Mouse (Mus musculus) activated CD4-positive, CD25-positive, alpha-beta regulatory T cell, adult 4 months (primary cell): ENCODE measurements around the gene Alg14. TPM values are rescaled to one million over a fixed set of nuclear protein-coding genes. Genes with fewer than 3 reads are reported as not detected.

Experiments used
- ATAC-seq: one replicate; pipeline ENCODE4 v1.8.0; 2017
- polyA plus RNA-seq, 2 experiments: library from polyadenylated mRNA; unstranded; fragments of 100-300 nt; shearing (Covaris generic); gene quantifications; one replicate each; pipeline ENCODE4 v1.2.1; 2017

Gene Alg14
- 10 to 100 TPM; 13.7 to 21.5 TPM for polyA plus RNA-seq

GRCm38 (mm10) chr3:121291560-121292258 is at the start of gene Alg14:
Alg14 (plus strand) TSS chr3:121291773.
- ATAC-seq = peak; percentile 91

DNA sequence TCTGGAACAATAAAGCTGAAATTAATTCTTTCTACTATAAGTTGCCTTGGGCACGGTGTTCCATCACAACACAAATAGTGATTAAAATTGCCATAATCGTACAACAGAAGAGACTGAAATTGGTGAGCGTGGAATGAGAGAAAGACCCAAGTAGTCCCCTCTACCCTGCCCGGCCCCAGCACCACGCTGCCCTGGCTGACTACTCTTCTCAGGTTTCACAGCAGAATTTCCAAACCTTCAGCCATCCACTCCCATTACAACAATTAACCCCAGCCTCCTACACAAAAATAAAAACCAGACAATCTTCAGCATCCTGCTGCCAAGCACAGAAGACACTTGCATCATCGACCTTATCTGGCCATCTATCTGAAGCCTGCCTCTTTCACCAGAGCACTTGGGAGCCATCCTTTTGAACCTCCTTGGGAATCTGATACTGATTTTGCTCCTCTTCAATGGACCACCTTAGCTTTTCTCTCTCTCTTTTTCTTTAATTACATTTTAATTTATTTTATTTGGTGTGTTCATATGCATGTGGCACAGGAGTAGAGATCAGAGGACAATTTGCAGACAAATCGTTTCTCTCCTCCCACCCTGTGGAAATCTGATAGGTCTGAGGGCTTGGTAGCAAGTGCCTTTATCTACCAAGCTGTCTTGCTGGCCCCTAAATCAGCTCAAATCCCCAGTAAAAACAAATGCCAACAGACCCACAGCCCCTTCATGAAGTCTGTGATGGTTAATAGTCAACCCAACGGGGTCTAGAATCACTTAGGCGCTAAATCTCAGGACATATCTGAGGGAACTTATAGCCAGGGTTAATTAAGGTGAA is 49.2 kb upstream of the Alg14 start:
- ATAC-seq = no peak

DNA sequence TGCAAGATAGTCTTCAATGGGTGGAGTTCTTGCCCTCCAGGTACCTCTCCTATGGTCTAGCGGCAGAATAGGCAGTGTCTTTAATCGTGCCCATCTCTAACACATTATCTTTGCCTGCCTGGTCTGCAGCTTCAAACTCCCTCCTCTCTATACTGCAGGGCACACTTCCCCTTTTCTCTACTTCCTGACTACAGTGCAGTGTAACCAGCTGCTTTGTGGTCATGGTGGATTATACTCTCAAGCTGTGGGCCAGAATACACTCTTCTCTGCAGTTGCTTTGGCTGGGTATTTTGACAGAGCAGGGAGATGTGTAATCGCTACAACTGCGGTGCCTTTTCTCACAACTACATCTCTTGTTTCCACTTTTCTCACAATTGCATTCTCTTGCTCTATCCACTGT is 48.6 kb upstream of the Alg14 start:
- ATAC-seq = no peak

DNA sequence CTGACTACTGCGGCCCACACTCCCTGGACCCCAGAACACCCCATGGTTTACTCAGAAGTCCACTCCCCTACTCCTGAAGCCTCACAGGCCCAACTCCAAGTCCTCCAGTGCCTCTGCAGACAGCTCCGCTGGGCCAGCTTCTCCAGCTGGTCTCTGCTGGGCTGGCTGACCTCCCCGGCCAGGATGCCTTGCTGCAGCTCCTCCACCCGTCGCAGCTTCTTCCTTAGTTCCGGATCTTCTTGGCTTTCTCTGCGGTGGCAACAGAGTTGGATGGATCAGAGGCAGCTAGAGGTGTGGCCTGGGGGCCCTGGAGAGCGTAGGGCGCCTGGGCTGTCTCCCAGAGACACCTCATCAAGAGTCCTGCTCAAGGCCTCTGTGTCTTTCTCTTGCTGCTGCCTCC is 41.5 kb upstream of the Alg14 start:
- ATAC-seq = no peak

- ATAC-seq = no peak
Measured at GRCm38 (mm10) chr3:121250576-121251433, 40.8 kb upstream of the Alg14 start.

DNA sequence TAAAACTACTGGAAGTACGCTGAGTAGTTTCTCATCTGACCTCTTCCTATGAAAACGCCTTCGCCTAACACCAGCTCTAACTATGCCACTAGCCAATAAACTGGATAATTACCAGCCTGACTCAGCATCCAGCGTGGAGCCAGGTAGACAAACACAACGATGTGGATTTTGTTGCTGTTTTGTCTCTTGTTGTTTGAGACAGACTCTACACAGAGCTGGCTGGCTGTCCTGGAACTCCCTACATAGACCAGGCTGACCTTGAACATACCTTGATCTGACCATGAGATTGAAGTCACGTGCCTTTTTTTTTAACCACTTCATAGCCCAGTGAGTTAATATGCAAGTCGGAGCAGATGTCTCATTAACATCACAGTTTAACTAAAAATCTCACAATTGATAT is 36.1 kb upstream of the Alg14 start:
- no peak for ATAC-seq

DNA sequence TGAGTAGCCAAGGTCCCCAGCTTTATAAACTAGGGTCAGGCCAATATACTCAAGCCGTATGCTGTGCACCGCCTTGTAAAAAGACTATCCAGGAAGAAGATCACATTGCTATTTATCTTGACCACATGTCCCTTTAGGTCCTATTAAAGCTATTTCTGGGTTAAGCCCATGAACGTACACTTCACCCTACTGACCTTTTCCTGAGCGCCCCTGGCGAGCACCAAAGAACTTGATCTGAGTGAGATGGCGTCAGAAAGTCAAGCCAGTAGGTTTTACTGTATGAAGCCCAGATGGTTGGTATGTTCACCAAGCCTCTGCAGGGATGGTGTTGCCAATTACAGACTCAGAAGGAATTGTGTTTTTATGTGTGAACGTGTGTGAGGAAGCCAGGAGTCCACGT is 35.4 kb upstream of the Alg14 start:
- no peak for ATAC-seq

- no peak for ATAC-seq
Measured at GRCm38 (mm10) chr3:121257418-121257817, 34.2 kb upstream of the Alg14 start.

- no peak for ATAC-seq
Measured at GRCm38 (mm10) chr3:121258521-121259478, 32.8 kb upstream of the Alg14 start.

- ATAC-seq = no peak
Measured at GRCm38 (mm10) chr3:121260041-121260440, 31.5 kb upstream of the Alg14 start.

- no peak for ATAC-seq
Measured at GRCm38 (mm10) chr3:121260831-121261230, 30.7 kb upstream of the Alg14 start.

DNA sequence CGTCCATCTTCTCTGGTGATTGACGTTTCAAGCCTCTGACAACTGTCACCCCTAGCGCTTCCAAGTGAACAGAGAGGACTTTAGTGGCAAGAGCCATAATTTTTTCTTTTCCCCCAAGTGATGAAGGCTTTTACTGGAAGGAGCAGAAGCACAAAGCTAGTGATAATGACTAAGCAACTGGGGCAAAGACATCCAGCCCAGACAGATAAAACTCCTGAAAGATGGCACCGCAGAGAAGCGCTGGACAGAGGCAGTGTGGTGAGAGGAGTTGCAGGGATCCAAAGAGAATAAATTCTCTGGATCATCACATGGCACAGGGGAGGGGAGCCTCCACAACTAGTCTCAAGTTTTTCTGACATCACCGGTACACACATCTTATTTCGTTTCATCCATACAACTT is 30.3 kb upstream of the Alg14 start:
- ATAC-seq = no peak

- ATAC-seq = no peak
Measured at GRCm38 (mm10) chr3:121261939-121262520, 29.5 kb upstream of the Alg14 start.

DNA sequence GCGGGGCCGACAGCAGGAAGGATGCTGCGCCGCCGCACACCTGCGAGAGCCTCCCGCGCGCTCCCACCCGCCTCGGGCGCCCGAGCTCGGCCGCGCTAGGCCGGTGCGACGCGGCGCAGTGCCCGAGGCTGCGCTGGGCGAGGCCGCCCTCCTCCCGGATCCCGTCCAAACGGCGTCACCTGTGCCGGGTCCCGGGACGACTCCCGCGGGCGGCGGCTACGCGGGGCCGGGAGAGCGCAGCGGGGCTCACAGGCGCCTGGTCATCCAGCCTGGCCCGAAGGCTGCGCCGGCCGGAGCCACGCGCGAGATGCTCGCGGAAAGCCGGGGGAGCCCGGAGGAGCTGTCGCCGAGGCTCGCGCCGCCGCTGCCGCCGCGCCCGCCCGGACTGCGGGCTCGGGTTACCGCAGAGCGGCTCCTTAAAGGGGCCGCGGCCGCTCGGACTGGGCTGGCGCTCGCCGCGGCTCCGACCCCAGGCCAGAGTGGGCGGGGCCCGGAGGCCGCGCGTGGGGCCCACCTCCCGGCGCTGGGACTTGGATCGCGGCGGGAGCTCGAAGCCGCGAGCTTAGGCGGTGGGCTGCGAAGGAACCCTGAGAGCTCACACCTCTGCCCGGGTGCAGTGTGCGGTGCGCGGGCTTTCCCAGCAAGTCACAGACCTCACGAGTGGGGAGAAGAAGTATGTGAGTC is 28.9 kb upstream of the Alg14 start:
- peak; percentile 6 for ATAC-seq

DNA sequence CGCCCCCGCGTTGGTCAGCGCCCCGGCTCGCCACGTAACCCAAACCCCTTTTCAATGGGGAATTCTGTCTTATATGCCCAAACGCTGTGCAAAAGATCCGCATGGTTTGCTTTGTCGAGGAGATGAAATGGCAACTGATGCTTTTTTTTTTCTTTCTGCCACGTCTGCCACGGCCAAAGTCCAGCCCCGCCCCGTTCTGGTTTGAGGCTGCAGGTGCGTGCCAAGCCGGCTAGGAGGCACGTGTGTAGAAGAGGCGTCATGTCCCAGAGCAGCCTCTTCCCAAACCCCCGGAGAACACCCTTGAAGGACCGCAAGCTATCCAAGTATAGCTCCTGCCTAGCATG is 28.4 kb upstream of the Alg14 start:
- no peak for ATAC-seq

- ATAC-seq = no peak
Measured at GRCm38 (mm10) chr3:121264242-121264641, 27.3 kb upstream of the Alg14 start.

- ATAC-seq = no peak
Measured at GRCm38 (mm10) chr3:121267283-121267682, 24.3 kb upstream of the Alg14 start.

DNA sequence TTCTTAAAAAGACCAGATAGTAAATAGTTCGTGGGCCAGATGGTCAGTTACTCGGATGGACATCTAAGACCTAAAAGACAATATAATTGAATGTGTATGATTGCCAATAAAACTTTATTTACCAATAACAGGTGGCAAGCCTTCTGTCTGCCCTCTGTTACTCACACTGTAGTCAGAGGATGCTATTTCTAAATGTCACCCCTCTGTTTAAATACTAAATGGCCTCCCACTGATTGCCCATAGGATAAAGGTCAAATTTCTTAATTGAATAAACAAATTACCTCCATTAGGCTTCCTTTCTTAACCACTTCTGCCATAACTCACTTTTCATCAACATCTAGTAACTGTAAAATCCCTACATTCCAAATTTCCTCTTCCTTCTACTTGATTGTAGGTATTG is 19.0 kb upstream of the Alg14 start:
- no peak for ATAC-seq

DNA sequence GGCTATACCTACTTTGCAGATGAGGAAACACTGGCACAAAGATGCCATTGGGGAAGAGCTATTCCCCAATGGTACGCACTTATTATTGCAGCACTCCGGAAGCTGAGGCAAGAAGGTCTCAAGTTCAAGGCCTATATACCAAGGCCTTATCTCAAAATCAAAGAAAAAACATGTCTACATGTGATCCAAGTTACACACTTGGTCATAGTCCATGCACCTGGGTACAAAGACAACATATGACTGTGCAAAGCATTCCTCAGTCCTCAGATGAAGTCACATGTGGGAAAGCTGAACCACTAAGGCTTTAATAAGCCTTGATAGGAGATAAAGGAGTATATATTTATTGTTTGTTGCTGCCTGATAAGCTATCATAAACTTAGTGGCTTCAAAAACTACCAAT is 17.6 kb upstream of the Alg14 start:
- ATAC-seq = no peak

- ATAC-seq = no peak
Measured at GRCm38 (mm10) chr3:121277009-121277408, 14.6 kb upstream of the Alg14 start.

- ATAC-seq = no peak
Measured at GRCm38 (mm10) chr3:121277557-121277956, 14.0 kb upstream of the Alg14 start.
